Mouse (Mus musculus) heart, adult 2 months (tissue): Measurements from ENCODE around the gene Mob3c.

Source experiments
- CTCF ChIP-seq: fragments of 200-600 bp; IDR thresholded peaks from 2 replicates; pipeline ENCODE4 v1.8.1; 2022; ENCODE audit warnings: antibody characterized with exemption, mild to moderate bottlenecking, moderate library complexity
- EP300 ChIP-seq: fragments of 200-500 bp; IDR thresholded peaks from 2 replicates; pipeline ENCODE4 v1.6.1; 2011; ENCODE audit warnings: low read depth, low read length, control low read depth; ENCODE audit not compliant: insufficient read depth

DNA sequence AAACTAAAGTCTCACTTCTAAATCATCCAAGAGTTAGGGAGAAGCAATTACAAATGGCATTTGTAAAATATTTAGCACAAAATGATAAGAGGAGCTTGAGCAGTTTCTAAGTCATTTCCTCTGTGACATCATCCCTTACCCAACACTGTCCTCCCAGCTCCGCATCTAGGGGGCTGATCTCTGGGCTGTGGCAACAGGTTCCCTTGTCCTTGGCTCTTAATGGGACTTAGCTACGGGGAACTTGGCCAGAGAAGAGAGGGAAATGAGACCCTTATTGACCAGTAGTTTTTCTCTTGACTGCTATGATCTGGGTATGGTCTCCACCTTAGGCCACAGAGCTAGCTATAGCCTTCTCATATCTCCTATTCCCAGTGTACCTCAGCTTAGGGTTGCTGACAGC, 2.6 kb upstream of the Mob3c start:
- no peak for TF ChIP-seq EP300
- no peak for TF ChIP-seq CTCF
